Mouse (Mus musculus) liver, embryonic 13.5 days (tissue): Measurements from ENCODE around the gene Syt6. TPM values are rescaled to one million over a fixed set of nuclear protein-coding genes. Genes with fewer than 3 reads are reported as not detected.
"Not testable (repeated sequence)": the region's sequence is repeated elsewhere in the genome, so short reads cannot be mapped to it uniquely, and the experiment has no call there.

ENCODE experiments used
- ATAC-seq: fragments of 200-750 bp; cut with Nextera tagmentation; 2 replicates; pipeline ENCODE4 v1.8.0; 2017; ENCODE audit warnings: low read depth, mild to moderate bottlenecking, moderate number of reproducible peaks, moderate library complexity
- DNase-seq: peaks from one replicate; pipeline ENCODE4 v3.0.0; 2022
- H3K27ac ChIP-seq: fragments of 300-500 bp; sonication (generic); 2 replicates; pipeline ENCODE4 v1.5.1; 2015; ENCODE audit warnings: moderate library complexity, mild to moderate bottlenecking, inconsistent platforms
- H3K27me3 ChIP-seq: fragments of 300-500 bp; sonication (generic); 2 replicates; pipeline ENCODE4 v1.6.1; 2015; ENCODE audit warnings: mild to moderate bottlenecking, inconsistent platforms
- H3K36me3 ChIP-seq: fragments of 300-500 bp; sonication (generic); 2 replicates; pipeline ENCODE4 v1.6.1; 2015; ENCODE audit warnings: mild to moderate bottlenecking, inconsistent platforms
- H3K4me1 ChIP-seq: fragments of 300-500 bp; sonication (generic); replicated peaks from 2 replicates; pipeline ENCODE4 v1.6.1; 2015; ENCODE audit warnings: inconsistent platforms
- H3K4me2 ChIP-seq: fragments of 300-500 bp; sonication (generic); 2 replicates; pipeline ENCODE4 v1.6.1; 2015; ENCODE audit warnings: inconsistent platforms, mild to moderate bottlenecking, moderate library complexity
- H3K4me3 ChIP-seq: fragments of 300-500 bp; sonication (generic); replicated peaks from 2 replicates; pipeline ENCODE4 v1.5.1; 2015; ENCODE audit warnings: mild to moderate bottlenecking, inconsistent platforms
- H3K9ac ChIP-seq: fragments of 300-500 bp; sonication (generic); 2 replicates; pipeline ENCODE4 v1.6.1; 2015; ENCODE audit warnings: mild to moderate bottlenecking, inconsistent platforms
- H3K9me3 ChIP-seq: fragments of 300-500 bp; sonication (generic); replicated peaks from 2 replicates; pipeline ENCODE4 v1.6.1; 2016; ENCODE audit warnings: inconsistent platforms
- WGBS: fragments of 180-500 bp; shearing (Covaris S2); methylation state at CpG from one replicate; pipeline ENCODE4 v1.1.7; 2015; ENCODE audit not compliant: insufficient replicate concordance; 5-methylcytosine and 5-hydroxymethylcytosine counted together
- polyA plus RNA-seq: library from polyadenylated mRNA; unstranded; fragments of >200 nt; fragmentation: Nextera tagmentation; extraction: Ambion mirVana; gene quantifications from 2 replicates; pipeline ENCODE4 v1.2.1, GENCODE M21; 2015

The Syt6 gene
- polyA plus RNA-seq, 1 experiment from 2014 or later = not detected

- WGBS = 76% methylated on average over 13 of the region's 13 CpGs
- no peaks in the 10 kb centered on the region for H3K4me1 ChIP-seq
- H3K27ac ChIP-seq = no peak overlapping the region
- H3K4me2 ChIP-seq = no peak overlapping the region
- H3K9ac ChIP-seq = no peak overlapping the region
- ATAC-seq (no peak), DNase-seq (no peak)
- no peaks in the 10 kb centered on the region for H3K36me3 ChIP-seq
- no peaks in the 10 kb centered on the region for H3K9me3 ChIP-seq
- no peaks in the 10 kb centered on the region for H3K27me3 ChIP-seq
- H3K4me3 ChIP-seq = no peak overlapping the region
These were observed 50.1 kb downstream of the Syt6 start for GRCm38 (mm10) chr3:103625169-103625568.

GRCm38 (mm10) chr3:103626481-103626880, 51.5 kb downstream of the Syt6 start:
- Histone ChIP-seq H3K27ac (no peak overlapping the region), H3K36me3 (no peaks in the 10 kb centered on the region), H3K4me3 (no peak overlapping the region), H3K9ac (no peak overlapping the region), H3K27me3 (no peaks in the 10 kb centered on the region), H3K9me3 (no peaks in the 10 kb centered on the region), H3K4me1 (no peaks in the 10 kb centered on the region), H3K4me2 (no peak overlapping the region)
- DNase-seq (no peak), ATAC-seq (no peak)
- WGBS = 69% methylated on average over 4 of the region's 4 CpGs

GRCm38 (mm10) chr3:103627661-103628060, 52.6 kb downstream of the Syt6 start:
- WGBS = 54% methylated on average over 3 of the region's 3 CpGs
- Histone ChIP-seq H3K27ac (no peak overlapping the region), H3K9me3 (no peaks in the 10 kb centered on the region), H3K4me3 (no peak overlapping the region), H3K36me3 (no peaks in the 10 kb centered on the region), H3K4me2 (no peak overlapping the region), H3K27me3 (no peaks in the 10 kb centered on the region), H3K4me1 (no peaks in the 10 kb centered on the region), H3K9ac (no peak overlapping the region)
- no peak for DNase-seq
- ATAC-seq = no peak

GRCm38 (mm10) chr3:103633124-103633523, 58.1 kb downstream of the Syt6 start:
- no peak for DNase-seq
- no peaks in the 10 kb centered on the region for H3K27me3 ChIP-seq
- no peak overlapping the region for H3K4me2 ChIP-seq
- H3K4me1 ChIP-seq = no peaks in the 10 kb centered on the region
- H3K4me3 ChIP-seq = no peak overlapping the region
- 71% methylated on average over 7 of the region's 7 CpGs for WGBS
- no peak overlapping the region for H3K27ac ChIP-seq
- no peaks in the 10 kb centered on the region for H3K9me3 ChIP-seq
- H3K36me3 ChIP-seq = no peaks in the 10 kb centered on the region
- no peak for ATAC-seq
- no peak overlapping the region for H3K9ac ChIP-seq

- no peaks in the 10 kb centered on the region for H3K36me3 ChIP-seq
- no peak overlapping the region for H3K4me2 ChIP-seq
- H3K9ac ChIP-seq = no peak overlapping the region
- no peaks in the 10 kb centered on the region for H3K4me1 ChIP-seq
- WGBS = 47% methylated on average over 4 of the region's 4 CpGs
- H3K27ac ChIP-seq = no peak overlapping the region
- ATAC-seq = no peak
- no peaks in the 10 kb centered on the region for H3K9me3 ChIP-seq
- no peak overlapping the region for H3K4me3 ChIP-seq
- no peak for DNase-seq
- no peaks in the 10 kb centered on the region for H3K27me3 ChIP-seq
These were observed 58.8 kb downstream of the Syt6 start for GRCm38 (mm10) chr3:103633831-103634230.

- WGBS = 61% methylated on average over 1 of the region's 1 CpGs
- Histone ChIP-seq H3K4me3 (no peak overlapping the region), H3K27ac (no peak overlapping the region), H3K27me3 (no peaks in the 10 kb centered on the region), H3K36me3 (no peaks in the 10 kb centered on the region), H3K4me1 (no peaks in the 10 kb centered on the region), H3K9ac (no peak overlapping the region), H3K9me3 (no peaks in the 10 kb centered on the region), H3K4me2 (no peak overlapping the region)
- ATAC-seq = no peak
- no peak for DNase-seq
These were observed 59.2 kb downstream of the Syt6 start for GRCm38 (mm10) chr3:103634256-103634655.

- H3K36me3 ChIP-seq = no peaks in the 10 kb centered on the region
- no peak overlapping the region for H3K4me2 ChIP-seq
- H3K27me3 ChIP-seq = no peaks in the 10 kb centered on the region
- no peaks in the 10 kb centered on the region for H3K9me3 ChIP-seq
- H3K4me3 ChIP-seq = no peak overlapping the region
- ATAC-seq = no peak
- DNase-seq = no peak
- WGBS = 45% methylated on average over 1 of the region's 1 CpGs
- no peak overlapping the region for H3K27ac ChIP-seq
- no peaks in the 10 kb centered on the region for H3K4me1 ChIP-seq
- no peak overlapping the region for H3K9ac ChIP-seq
These were observed 62.6 kb downstream of the Syt6 start for GRCm38 (mm10) chr3:103637641-103638040.

GRCm38 (mm10) chr3:103640226-103640803, 65.3 kb downstream of the Syt6 start:
- H3K4me1 ChIP-seq = no peaks in the 10 kb centered on the region
- DNase-seq (no peak), ATAC-seq (no peak)
- H3K9me3 ChIP-seq = no peaks in the 10 kb centered on the region
- H3K9ac ChIP-seq = no peak overlapping the region
- no peak overlapping the region for H3K4me3 ChIP-seq
- WGBS = 59% methylated on average over 8 of the region's 8 CpGs
- H3K4me2 ChIP-seq = no peak overlapping the region
- H3K27me3 ChIP-seq = no peaks in the 10 kb centered on the region
- H3K36me3 ChIP-seq = no peaks in the 10 kb centered on the region
- H3K27ac ChIP-seq = no peak overlapping the region

- 60% methylated on average over 7 of the region's 7 CpGs for WGBS
- no peaks in the 10 kb centered on the region for H3K36me3 ChIP-seq
- DNase-seq (no peak), ATAC-seq (no peak)
- no peaks in the 10 kb centered on the region for H3K4me1 ChIP-seq
- no peak overlapping the region for H3K4me2 ChIP-seq
- H3K27ac ChIP-seq = no peak overlapping the region
- H3K9ac ChIP-seq = no peak overlapping the region
- no peaks in the 10 kb centered on the region for H3K27me3 ChIP-seq
- no peak overlapping the region for H3K4me3 ChIP-seq
- no peaks in the 10 kb centered on the region for H3K9me3 ChIP-seq
These were observed 66.3 kb downstream of the Syt6 start for GRCm38 (mm10) chr3:103641301-103641700.

GRCm38 (mm10) chr3:103645968-103646367, 70.9 kb downstream of the Syt6 start, which contains the start of gene Atg4a-ps:
TSS of gene Atg4a-ps (minus strand) at chr3:103646068.
- not testable (repeated sequence) for H3K4me3 ChIP-seq, H3K36me3 ChIP-seq, H3K9me3 ChIP-seq, H3K27ac ChIP-seq, H3K27me3 ChIP-seq, H3K9ac ChIP-seq, ATAC-seq, H3K4me2 ChIP-seq, DNase-seq, H3K4me1 ChIP-seq
- WGBS = 59% methylated on average over 2 of the region's 2 CpGs

GRCm38 (mm10) chr3:103647164-103647867, 72.3 kb downstream of the Syt6 start:
- no peaks in the 10 kb centered on the region for H3K9me3 ChIP-seq
- 65% methylated on average over 11 of the region's 11 CpGs for WGBS
- H3K27ac ChIP-seq = no peak overlapping the region
- no peaks in the 10 kb centered on the region for H3K4me1 ChIP-seq
- H3K36me3 ChIP-seq = no peaks in the 10 kb centered on the region
- no peak overlapping the region for H3K9ac ChIP-seq
- no peak overlapping the region for H3K4me2 ChIP-seq
- ATAC-seq (no peak), DNase-seq (no peak)
- no peaks in the 10 kb centered on the region for H3K27me3 ChIP-seq
- no peak overlapping the region for H3K4me3 ChIP-seq

GRCm38 (mm10) chr3:103648486-103648885, 73.5 kb downstream of the Syt6 start:
- Histone ChIP-seq H3K4me2 (no peak overlapping the region), H3K9me3 (no peaks in the 10 kb centered on the region), H3K27ac (no peak overlapping the region), H3K4me1 (no peaks in the 10 kb centered on the region), H3K27me3 (no peaks in the 10 kb centered on the region), H3K4me3 (no peak overlapping the region), H3K36me3 (no peaks in the 10 kb centered on the region), H3K9ac (no peak overlapping the region)
- no peak for DNase-seq
- 57% methylated on average over 4 of the region's 4 CpGs for WGBS
- ATAC-seq = no peak
